Mouse (Mus musculus): ENCODE measurements around the gene Col23a1.

The Col23a1 gene

GRCm38 (mm10) chr11:51289564-51290041, at the start of gene Col23a1:
Col23a1 (plus strand) TSS chr11:51289920.
- DNase-seq: peak; percentile 91

DNA sequence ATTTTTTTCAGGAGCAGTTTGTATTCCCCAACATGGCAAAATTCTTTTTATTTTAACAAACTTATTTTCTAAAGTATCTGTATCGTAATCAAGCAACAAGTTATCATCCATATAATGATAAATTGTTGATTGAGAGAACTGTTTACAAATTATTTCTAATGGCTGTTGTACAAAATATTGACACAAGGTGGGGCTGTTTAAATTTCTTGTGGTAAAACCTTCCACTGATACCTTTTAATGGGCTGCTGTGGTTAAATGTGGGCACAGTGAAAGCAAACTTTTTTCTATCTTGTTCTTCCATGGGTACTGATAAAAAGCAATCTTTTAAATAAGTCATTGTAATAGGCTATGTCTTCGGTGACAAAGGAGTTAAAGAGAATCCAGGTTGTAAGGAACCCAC, 46.8 kb upstream of the Col23a1 start:
- no peak for DNase-seq

GRCm38 (mm10) chr11:51257006-51257405, 32.7 kb upstream of the Col23a1 start:
- no peak for DNase-seq

DNA sequence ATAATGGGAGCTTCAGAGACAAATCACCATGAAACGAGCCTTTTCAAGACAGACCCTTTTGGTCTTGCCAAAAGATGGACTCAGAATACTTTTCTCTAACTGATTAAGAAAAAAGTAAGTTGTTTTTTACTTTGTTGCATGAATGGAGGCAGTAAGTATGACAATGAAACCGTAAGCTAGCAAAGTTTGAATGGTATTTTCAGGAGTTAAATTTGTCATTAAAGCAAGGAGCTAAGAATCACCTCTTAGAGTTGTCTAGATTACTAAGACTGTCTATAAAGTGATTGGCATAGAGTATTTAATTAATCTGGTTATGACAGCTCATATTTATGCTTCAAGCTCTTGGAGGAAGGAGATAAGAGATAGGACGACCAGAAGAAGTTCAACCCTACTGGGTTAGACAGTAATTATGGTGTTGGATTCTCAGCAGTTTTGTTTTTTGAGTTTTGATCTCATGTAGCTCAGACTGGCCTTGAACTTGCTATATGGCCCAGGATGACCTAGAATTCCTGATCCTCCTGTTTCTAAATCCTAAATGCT, 28.0 kb upstream of the Col23a1 start, which contains the start of gene Clk4:
Gene Clk4, plus strand, starts transcription at position 51 of the 540 bp plus-strand sequence.
- no peak for DNase-seq

DNA sequence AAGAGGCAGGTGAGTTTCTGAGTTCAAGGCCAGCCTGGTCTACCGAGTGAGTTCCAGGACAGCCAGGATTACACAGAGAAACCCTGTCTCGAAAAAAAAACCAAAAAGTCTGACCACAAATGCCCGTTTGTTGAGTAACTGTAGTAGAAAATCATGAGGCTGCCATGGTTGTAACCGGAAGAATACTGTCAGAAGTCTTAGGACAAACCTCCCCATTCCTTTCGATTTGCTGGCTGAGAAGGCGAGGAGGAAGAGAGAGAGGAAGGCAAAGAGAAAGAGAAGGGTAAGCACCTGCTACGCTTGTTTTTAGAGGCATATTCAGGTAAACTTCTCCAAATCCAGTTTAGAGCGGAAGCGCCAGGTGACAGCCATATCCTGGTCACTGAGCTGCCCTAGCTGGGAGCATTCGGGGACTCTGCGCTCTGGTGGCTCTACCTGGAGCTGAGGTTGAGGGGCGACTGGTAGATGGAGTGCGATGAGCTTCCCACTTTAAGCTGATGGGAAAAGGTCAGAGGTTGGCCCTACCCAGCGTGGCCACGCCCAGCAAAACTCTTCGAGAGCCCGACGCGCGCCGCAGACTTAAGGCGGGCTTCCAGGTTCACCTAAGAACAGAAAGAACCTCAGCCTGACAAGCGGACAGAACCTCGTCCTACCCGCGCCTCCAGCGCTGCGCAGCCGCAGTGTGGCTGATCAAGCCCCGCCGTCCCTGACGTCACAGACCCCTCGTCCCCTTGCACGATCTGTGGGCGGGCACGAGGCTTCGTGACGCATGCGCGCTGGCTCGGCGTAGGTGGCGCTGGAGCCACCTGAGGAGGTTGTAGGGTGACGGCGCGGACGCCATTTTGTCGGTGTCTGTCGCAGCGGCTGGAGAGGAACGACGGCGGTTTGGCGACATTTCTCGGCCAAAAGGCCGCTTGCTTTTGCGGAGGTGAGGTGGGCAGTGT, 27.1 kb upstream of the Col23a1 start, which contains the start of gene BC049762:
Gene BC049762, minus strand, starts transcription at position 705 of the 944 bp plus-strand sequence.
- peak; percentile 98 for DNase-seq

GRCm38 (mm10) chr11:51263286-51263831, 26.4 kb upstream of the Col23a1 start:
- no peak for DNase-seq

DNA sequence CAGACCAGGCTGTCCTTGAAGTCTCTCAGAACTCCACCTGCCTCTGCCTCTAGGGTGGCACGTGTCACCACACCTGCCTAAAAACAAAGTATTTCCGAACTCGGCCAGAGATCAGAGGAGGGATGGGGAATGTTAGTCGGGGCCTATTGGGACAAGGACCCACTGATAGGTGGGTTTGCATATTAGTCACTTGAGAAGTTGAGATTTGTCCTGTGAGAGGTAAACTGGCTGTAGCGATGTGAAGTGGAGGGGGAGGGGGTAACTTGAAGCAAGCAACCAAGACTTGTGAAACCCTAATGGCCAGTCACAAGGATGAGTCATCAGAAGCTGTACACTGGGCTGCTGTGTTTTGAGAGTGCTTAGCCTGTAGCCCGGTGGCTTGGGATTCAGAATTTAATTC, 25.4 kb upstream of the Col23a1 start:
- DNase-seq: peak; percentile 29

- DNase-seq: peak; percentile 55
Measured at GRCm38 (mm10) chr11:51265326-51265725, 24.4 kb upstream of the Col23a1 start.

GRCm38 (mm10) chr11:51274418-51274817, 15.3 kb upstream of the Col23a1 start:
- DNase-seq: no peak

DNA sequence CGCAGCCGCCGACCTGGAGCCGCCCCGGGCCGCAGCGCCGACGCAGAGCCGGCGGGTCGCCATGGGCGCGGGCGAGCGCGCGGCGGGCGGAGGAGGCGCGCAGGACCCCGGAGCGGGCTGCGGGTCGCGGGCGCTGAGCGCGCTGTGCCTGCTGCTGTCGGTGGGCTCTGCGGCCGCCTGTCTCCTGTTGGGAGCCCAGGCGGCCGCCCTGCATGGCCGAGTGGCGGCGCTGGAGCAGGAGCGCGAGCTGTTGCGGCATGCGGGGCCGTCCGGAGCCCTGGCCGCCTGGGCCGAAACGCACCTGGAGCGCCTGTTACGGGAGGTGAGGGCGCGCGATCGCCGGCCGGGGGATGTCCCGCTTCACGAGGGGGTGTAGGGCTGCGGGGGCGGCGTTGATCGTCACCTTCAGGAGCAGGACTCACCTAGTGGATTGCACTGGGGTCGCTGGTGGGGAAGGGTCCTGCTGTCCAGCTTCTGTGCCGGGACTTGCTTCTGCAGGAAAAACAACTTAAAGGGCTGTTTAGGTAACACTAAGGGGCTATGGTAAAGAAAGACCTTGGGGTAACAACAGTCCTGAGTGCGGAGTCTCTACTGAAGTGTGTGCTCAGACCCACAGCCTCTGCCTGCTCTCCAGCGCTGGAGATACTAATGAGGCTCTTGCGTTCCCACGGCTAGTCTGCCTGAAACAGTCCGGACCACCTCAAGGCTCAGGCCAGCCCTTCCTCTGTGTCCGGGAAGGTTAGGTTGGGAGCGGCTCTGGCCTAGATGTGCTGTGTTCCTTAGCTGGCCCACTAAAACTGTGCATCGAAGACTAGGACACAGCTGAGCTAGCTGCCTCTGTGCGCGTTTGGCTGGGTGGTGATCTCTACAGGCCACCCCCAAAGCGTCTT, 591 bp downstream of the Col23a1 start:
- peak; percentile 79 for DNase-seq

DNA sequence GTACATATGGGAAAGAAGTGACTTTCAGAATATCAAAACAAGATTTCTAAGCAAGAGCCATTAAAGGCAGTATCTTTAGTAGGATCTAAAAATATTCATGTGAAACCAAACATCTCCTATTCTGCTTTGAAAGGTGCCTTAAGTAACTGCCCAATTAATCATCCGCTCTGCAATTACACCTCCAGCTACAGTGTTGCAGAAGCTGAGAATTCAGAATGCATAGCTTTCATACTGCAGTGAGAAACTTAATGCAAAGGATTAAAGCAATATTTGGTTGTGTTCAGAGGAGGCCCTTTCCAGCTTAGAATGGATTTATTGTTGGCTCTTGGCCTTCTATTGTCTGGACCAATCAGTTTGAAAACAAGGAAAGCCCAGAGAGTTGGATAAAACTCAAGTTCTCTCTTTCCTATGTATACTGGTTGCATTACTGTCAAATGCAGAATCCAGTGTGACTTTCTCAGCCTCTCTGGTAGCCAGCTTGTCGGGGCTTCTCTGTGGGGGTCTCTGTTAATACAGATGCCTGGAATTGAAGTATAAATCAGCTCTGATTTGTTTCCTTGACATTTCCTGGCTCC, 4.3 kb downstream of the Col23a1 start:
- no peak for DNase-seq

DNA sequence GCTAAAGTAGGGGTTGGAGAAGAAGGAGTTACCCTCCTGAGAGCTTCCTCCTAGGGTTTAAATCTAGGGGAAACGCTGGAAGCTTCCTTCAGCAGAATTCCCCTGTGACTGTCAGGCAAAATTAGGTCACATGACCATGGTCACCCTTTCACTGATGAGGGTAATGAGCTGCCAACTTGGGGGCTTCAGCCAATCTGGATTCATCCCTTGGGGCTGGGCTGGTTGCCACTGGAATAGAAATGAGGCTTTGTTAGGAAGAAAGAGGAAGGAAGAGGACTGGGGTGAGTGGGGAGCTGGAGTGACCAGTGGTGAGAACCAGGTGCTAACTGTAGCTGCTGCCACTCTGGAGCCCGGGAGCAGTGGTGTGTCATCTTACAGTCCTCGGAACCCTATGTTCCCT, 6.0 kb downstream of the Col23a1 start:
- peak; percentile 67 for DNase-seq

DNA sequence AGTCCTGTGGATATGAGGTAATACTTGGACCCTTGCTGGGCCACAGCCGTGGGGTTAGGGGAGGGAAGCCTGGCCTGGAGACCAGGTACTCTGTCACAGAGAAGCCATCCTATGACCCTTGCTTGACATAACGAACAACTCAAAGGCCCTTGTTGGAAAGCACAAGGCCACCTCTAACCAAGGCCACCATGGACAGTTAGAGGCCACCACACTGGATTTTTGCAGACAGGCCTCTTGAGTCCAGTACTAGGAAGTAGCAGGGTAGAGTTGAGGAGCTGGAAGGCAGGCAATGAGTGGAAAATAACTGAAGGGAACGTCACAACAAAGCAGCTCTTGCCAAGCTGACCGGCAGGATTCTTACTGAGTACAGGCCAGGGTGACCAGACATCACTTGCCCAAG, 9.0 kb downstream of the Col23a1 start:
- no peak for DNase-seq

DNA sequence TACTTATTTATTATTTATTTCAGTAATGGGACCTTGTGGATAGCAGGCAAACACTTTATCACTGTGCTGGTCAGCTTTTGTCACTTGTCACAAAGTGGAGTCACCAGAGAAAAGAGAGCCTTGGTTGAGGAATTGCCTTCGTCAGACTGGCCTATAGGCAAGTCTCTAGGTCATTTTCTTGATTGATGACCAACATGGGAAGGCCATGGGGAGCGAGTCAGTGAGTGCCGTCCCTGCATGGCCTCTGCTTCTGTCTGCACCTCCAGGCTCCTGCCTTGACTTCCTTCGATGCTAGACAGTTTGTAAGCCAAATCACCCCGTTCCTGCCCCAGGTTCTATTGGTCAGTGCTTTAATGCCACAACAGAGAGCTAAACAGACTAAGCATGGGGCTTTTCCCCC, 12.7 kb downstream of the Col23a1 start:
- DNase-seq: no peak

DNA sequence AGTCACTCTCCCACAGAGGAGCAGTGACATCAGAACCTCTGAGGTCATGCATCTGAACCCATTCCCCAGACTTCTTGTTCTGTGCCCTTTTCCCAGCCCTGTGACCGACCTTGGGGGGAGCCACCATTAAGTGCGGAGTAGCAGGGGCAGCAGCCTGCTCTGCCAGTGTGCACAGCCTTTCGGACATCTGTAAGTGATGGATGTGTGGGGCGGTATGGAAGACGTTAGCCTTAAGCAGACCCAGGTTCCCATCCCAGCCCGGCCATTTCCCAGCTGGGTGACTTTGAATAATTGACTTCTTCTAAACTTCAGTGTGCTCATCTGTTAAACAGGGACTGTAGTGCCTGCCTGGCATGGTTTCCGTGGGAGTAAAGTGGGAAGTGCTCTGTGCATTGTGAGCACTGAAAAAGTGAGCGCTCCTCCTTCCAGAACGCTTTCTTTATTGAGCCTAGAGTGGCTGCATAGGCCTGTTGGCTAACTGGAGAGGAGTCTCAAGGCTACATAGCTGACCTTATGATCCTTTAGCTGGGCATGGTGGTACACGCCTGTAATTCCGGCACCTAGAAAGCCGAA, 14.3 kb downstream of the Col23a1 start:
- no peak for DNase-seq

GRCm38 (mm10) chr11:51308306-51308705, 18.6 kb downstream of the Col23a1 start:
- DNase-seq: no peak

DNA sequence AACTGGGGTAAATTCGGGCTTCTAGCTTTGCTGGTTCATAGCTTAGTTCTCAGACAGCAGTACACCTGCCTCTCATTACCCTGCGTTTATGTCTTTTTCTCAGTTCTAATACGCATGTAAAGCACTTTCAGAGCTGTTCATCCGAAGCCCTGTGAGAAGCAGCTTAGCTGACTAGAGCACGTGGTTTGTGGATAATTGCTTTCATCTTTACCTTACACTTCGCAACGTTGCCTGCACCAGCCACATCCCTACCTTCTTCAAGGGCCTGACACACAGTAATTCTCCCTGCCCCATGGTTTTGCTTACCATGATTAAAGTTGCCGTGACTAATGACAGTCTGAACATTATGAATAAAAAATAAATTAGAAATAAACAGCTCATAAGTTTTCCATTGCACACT, 22.1 kb downstream of the Col23a1 start:
- DNase-seq: no peak

GRCm38 (mm10) chr11:51315991-51316810, 26.5 kb downstream of the Col23a1 start:
- peak; percentile 92 for DNase-seq

GRCm38 (mm10) chr11:51320609-51321008, 30.9 kb downstream of the Col23a1 start:
- DNase-seq: no peak

DNA sequence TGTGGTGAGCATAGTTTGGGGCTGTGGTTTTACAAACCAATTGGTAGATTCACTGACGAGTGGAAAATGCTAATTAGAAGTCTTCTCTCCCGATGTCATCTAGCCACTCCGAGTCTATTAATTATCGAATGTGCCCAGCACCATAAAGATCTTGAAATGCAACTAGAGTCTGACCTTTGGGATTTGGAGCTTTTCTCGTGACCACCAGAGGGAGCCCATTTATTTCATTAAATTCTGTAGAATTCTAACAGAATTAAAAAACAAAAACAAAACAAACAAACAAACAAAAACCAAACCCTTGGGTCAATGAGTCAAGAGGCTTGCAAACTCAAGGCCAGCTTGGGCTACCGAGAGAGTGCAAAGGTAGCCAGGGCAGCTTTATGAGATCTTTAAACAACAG, 37.2 kb downstream of the Col23a1 start:
- peak; percentile 45 for DNase-seq

DNA sequence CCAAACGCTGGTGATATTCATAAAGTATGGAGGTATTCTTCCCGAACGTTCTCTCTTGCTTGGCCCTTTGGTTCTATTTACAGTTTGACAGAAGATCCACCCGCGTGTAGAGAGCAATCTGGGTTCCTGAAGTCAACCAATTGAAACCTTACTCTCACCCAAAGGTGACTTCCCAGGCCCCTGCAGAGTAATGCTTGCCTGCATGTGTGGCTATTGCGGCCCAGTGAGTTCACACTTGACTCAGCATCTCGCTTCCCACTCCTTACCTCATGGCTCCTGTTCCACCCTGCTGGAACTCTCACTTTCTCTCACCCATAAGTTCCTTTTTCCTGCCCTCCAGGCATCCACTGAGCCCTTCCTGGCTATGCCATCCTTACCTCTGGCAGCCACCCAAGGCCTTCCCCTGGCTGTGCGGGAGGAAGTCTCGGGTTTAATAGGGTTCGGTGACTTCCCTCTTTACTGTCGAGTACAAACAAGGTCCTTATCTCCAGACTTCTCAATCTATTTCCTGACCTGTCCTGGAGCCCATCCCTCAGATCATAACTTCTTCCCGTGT, 38.7 kb downstream of the Col23a1 start:
- no peak for DNase-seq
